Mouse (Mus musculus): ENCODE results near the gene Eef2k. TPM values are rescaled to one million over a fixed set of nuclear protein-coding genes. Genes with fewer than 3 reads are reported as not detected.
"Not testable (repeated sequence)": the region's sequence is repeated elsewhere in the genome, so short reads cannot be mapped to it uniquely, and the experiment has no call there.

Gene Eef2k
- polyA plus RNA-seq, 1 experiment, result 13.9 TPM

DNA sequence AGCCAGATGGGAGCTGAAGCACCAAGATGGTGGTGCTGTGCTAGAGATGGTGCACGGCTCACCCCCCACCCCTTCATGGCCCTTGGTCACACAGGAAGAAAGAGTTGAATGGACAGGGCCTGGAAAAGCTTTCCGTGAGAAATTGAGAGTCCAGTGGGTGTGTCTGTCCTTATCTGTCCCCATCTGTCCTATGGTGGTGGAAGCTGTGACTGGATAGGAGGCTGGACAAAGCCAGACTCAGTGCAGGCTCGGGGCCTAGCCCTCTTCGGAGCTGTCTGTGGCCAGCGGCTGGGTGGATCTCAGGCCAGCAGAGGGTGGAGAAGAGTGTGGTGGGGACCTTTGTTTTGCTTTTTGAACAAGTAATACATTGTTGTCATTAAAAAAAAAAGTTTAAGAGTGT is 50.5 kb downstream of the Eef2k start:
- TF ChIP-seq POLR2A (IDR thresholded peaks at IDR 0.05; ENCODE audit: borderline replicate concordance, extremely low read depth, low read depth, low read length) (no peak), CTCF (IDR thresholded peaks at IDR 0.05; ENCODE audit: insufficient read depth, low read length) (no peak)
- 62% methylated on average over 5 of the region's 5 CpGs for WGBS
- no peak for DNase-seq
- Histone ChIP-seq H3K4me1 (ENCODE audit: control insufficient read depth, insufficient read depth, low read length) (no peaks in the 10 kb centered on the region), H3K4me3 (replicated peaks; ENCODE audit: extremely low read depth, low read depth, low read length) (no peak overlapping the region)

DNA sequence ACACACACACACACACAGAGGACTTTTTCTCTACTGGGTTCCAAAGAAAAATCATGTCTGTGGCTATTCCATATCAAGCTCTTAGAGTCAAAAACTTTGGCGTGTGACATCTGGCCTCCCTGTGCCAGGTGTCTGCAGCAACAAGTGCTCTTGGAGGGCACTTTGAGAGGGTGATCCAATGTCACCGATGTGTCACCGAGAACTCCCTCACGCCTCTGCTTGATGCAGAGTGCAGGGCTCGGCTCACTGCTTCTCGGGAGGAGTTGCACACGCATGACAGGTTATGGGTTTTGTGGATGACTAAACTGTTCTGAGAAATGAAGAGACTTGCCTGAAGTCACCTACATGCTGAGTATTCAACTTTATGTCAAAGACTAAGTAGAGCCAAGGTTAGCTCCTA is 54.4 kb downstream of the Eef2k start:
- Histone ChIP-seq H3K4me3 (replicated peaks; ENCODE audit: extremely low read depth, low read depth, low read length) (no peak overlapping the region), H3K4me1 (ENCODE audit: control insufficient read depth, insufficient read depth, low read length) (no peaks in the 10 kb centered on the region)
- 81% methylated on average over 7 of the region's 7 CpGs for WGBS
- TF ChIP-seq CTCF (IDR thresholded peaks at IDR 0.05; ENCODE audit: insufficient read depth, low read length), result no peak
- TF ChIP-seq POLR2A (IDR thresholded peaks at IDR 0.05; ENCODE audit: borderline replicate concordance, extremely low read depth, low read depth, low read length), result no peak
- DNase-seq, result no peak

DNA sequence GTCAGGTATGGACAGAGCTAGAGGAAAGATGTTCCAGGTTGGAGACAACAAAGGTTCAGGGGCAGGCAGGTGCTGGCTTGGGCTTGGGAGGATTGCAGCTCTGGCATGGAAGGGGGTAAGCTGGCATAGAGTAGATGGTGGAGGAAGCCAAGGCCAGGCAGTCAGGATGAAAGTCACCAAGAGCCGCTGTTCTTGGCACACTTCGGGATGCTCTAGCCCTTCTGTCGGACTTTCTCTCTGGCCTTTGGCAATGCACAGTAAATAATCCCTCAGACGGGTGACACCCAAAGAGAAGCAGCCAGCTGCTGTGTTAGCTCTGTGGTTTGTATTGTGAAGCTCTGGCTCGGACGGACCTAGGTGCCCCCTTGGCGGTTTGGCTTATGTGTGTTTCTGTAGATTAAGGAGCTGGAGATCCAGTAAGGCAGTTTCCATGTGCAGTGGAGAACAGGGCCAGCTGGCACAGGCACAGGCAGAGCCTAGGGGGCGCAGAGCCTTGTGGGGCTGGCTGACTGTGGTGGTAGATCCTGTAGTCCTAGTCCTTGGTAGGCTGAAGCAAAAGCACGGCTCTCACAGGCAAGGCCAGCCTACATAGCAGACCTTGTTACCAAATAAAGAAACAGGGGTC is 55.2 kb downstream of the Eef2k start:
- TF ChIP-seq CTCF (IDR thresholded peaks at IDR 0.05; ENCODE audit: insufficient read depth, low read length), result no peak
- 80% methylated on average over 9 of the region's 9 CpGs for WGBS
- DNase-seq, result no peak
- Histone ChIP-seq H3K4me1 (ENCODE audit: control insufficient read depth, insufficient read depth, low read length) (no peaks in the 10 kb centered on the region), H3K4me3 (replicated peaks; ENCODE audit: extremely low read depth, low read depth, low read length) (no peak overlapping the region)

DNA sequence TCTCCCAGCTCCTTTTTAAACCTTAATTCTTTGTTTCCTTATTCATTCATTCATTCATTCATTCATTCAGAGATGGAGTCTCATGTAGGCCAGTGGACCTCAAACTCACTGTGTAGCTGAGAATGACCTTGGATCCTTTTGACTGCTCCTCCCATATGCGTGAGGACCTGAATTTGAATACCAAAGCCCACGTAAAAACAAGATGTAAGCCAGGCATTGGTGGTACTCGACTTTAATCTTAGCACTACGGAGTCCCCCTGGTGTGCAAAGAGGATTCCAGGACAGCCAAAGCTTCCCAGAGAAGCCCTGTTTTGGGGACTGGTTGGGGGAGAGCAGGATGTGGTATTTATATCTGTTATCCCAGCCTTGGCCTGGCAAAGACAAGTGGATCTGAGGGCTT is 57.6 kb downstream of the Eef2k start:
- WGBS, result 75% methylated on average over 4 of the region's 4 CpGs
- Histone ChIP-seq H3K4me3 (replicated peaks; ENCODE audit: extremely low read depth, low read depth, low read length) (no peak overlapping the region), H3K4me1 (ENCODE audit: control insufficient read depth, insufficient read depth, low read length) (no peaks in the 10 kb centered on the region)
- DNase-seq, result no peak
- no peak for TF ChIP-seq CTCF (IDR thresholded peaks at IDR 0.05; ENCODE audit: insufficient read depth, low read length)
- no peak for TF ChIP-seq POLR2A (IDR thresholded peaks at IDR 0.05; ENCODE audit: borderline replicate concordance, extremely low read depth, low read depth, low read length)

DNA sequence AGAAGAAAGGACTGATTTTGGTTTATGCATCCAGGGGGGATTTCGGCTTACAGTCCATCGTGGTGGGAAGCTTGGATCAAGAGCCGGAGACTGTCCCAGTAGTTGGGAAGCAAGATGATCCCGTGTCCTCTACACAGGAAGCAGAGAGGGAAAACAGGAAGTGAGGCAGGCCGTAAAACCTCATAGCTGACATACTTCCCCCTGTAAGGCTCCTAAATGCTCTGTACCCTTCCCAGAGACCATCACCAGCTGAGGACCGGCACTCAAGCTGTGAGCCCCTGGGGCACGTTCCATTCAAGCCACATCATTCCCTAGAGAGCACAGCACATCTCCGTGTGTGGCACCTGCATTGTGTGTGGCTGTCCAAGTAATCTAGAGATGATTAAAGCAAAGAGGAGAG is 59.1 kb downstream of the Eef2k start:
- Histone ChIP-seq H3K4me3 (replicated peaks; ENCODE audit: extremely low read depth, low read depth, low read length) (no peak overlapping the region), H3K4me1 (ENCODE audit: control insufficient read depth, insufficient read depth, low read length) (no peaks in the 10 kb centered on the region)
- no peak for DNase-seq
- WGBS, result 45% methylated on average over 8 of the region's 8 CpGs
- no peak for TF ChIP-seq CTCF (IDR thresholded peaks at IDR 0.05; ENCODE audit: insufficient read depth, low read length)
- no peak for TF ChIP-seq POLR2A (IDR thresholded peaks at IDR 0.05; ENCODE audit: borderline replicate concordance, extremely low read depth, low read depth, low read length)

DNA sequence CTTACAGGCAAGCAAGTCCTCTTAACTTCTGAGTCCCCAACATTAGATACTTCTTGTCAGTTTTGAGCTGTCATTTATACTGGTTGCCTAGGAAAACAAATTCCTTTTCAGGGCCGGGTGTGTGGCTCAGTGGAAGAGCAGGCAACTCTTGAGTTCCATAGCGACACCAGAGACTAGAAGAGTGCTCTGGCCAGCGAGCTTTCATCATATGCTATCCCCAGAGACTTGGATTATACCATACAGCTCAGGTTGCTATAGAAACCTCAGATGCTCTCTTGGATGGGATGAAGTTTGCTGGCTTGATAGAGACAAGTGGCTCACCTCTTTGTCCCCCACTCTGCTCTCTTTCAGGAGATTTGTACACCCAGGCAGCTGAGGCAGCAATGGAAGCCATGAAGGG is 60.3 kb downstream of the Eef2k start:
- TF ChIP-seq POLR2A (IDR thresholded peaks at IDR 0.05; ENCODE audit: borderline replicate concordance, extremely low read depth, low read depth, low read length) (no peak), CTCF (IDR thresholded peaks at IDR 0.05; ENCODE audit: insufficient read depth, low read length) (no peak)
- WGBS, result 66% methylated on average over 3 of the region's 3 CpGs
- Histone ChIP-seq H3K4me3 (replicated peaks; ENCODE audit: extremely low read depth, low read depth, low read length) (no peak overlapping the region), H3K4me1 (ENCODE audit: control insufficient read depth, insufficient read depth, low read length) (no peaks in the 10 kb centered on the region)
- no peak for DNase-seq

DNA sequence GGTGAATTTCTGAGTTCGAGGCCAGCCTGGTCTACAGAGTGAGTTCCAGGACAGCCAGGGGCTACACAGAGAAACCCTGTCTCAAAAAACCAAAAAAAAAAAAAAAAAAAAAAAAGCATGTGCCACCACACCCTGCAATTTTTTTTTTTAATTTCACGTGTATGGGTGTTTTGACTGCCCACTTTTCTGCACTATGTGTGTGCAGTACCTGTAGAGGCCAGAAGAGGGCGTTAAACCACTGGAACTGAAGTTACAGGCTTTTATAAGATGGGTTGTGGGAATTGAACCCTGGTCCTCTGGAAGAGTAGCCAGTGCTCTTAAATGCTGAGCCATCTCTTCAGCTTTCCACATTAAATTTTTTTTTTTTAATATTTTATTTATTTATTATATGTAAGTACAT is 67.5 kb downstream of the Eef2k start:
- H3K4me3 ChIP-seq (replicated peaks; ENCODE audit: extremely low read depth, low read depth, low read length); H3K4me1 ChIP-seq (ENCODE audit: control insufficient read depth, insufficient read depth, low read length); DNase-seq: not testable (repeated sequence)
- 70% methylated on average over 3 of the region's 3 CpGs for WGBS

DNA sequence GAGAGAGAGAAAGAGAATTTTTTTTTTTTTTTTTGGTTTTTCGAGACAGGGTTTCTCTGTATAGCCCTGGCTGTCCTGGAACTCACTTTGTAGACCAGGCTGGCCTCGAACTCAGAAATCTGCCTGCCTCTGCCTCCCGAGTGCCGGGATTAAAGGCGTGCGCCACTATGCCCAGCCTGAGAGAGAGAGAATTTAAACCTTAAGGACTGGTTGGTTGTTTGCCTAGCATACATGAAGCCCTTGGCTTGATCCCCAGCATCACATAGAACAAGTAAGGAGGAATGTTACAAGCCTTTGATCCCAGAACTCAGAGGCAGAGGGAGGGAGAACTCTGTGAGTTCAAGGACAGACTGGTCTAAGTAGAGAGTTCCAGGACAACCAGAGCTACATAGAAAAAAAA is 68.6 kb downstream of the Eef2k start:
- not testable (repeated sequence) for H3K4me1 ChIP-seq (ENCODE audit: control insufficient read depth, insufficient read depth, low read length); H3K4me3 ChIP-seq (replicated peaks; ENCODE audit: extremely low read depth, low read depth, low read length); DNase-seq
- WGBS, result 85% methylated on average over 6 of the region's 6 CpGs

DNA sequence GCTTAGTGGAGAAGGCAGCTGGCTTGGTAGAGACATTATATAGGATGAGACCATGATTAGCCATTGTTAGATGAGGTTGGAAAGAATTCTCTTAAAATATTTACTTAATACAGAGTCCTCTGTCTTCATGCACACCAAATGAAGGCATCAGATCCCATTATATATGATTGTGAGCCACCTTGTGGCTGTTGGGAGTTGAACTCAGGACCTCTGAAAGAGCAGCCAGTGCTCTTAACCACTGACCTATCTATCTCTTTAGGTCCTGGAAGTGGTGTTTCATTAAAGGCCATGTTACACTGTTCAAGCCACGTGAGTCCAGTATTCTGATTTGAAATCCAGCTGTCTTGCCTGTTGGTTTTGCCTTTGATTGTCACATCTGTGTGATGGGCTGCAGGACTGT is 70.7 kb downstream of the Eef2k start:
- DNase-seq, result no peak
- Histone ChIP-seq H3K4me3 (replicated peaks; ENCODE audit: extremely low read depth, low read depth, low read length) (no peak overlapping the region), H3K4me1 (ENCODE audit: control insufficient read depth, insufficient read depth, low read length) (no peaks in the 10 kb centered on the region; the same call in 1 of the 2 replicates)
- TF ChIP-seq CTCF (IDR thresholded peaks at IDR 0.05; ENCODE audit: insufficient read depth, low read length) (no peak), POLR2A (IDR thresholded peaks at IDR 0.05; ENCODE audit: borderline replicate concordance, extremely low read depth, low read depth, low read length) (no peak)
- 33% methylated on average over 1 of the region's 1 CpGs for WGBS

DNA sequence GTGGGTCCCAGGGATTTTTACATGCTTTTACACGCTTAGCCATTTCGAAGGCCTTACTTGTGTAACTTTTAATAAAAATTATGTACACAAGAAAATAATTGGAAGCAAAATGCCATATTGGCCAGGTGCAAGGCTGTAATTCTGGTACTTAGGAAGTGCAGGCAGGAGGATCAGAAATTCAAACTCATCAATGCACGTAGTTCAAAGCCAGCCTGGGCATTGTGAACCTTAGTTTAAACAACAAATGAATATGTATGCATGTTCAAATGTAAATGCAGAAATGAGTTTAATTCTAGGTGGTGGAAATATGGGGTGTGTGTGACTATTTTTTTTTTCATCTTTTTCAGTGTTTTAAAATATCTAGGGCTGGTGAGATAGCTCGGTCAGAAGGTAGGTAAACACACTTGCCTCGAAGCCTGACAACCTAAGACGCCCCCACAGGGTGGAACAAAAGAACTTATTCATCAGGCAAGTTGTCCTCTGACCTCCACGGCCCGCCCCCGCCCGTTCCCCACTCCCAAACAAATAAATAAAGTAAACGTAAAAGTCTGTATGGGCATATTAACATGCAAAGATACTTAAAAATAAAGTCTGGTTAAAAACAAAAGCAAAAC is 73.7 kb downstream of the Eef2k start:
- no peaks in the 10 kb centered on the region; the same call in 1 of the 2 replicates for H3K4me1 ChIP-seq (ENCODE audit: control insufficient read depth, insufficient read depth, low read length)
- no peak for TF ChIP-seq CTCF (IDR thresholded peaks at IDR 0.05; ENCODE audit: insufficient read depth, low read length)
- 39% methylated on average over 11 of the region's 11 CpGs for WGBS
- no peak overlapping the region for H3K4me3 ChIP-seq (replicated peaks; ENCODE audit: extremely low read depth, low read depth, low read length)
- DNase-seq, result no peak

DNA sequence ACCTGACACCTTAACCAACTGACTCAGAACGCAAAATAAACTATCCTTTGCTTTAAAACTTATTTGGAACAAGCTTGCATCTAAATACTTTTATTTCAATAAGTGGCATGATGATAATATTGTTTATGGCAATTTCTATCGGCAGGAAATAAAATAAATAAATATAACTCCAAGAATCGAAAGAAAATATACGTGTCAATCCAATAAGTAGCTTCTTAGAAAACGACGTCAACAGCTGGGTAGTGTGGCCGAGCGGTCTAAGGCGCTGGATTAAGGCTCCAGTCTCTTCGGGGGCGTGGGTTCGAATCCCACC is 74.6 kb downstream of the Eef2k start:
- no peak for TF ChIP-seq POLR2A (IDR thresholded peaks at IDR 0.05; ENCODE audit: borderline replicate concordance, extremely low read depth, low read depth, low read length)
- TF ChIP-seq CTCF (IDR thresholded peaks at IDR 0.05; ENCODE audit: insufficient read depth, low read length), result no peak
- WGBS, result 2% methylated on average over 12 of the region's 12 CpGs
- DNase-seq, result no peak
- H3K4me3 ChIP-seq (replicated peaks; ENCODE audit: extremely low read depth, low read depth, low read length), result peak overlapping the region; percentile 80
- no peaks in the 10 kb centered on the region; the same call in 1 of the 2 replicates for H3K4me1 ChIP-seq (ENCODE audit: control insufficient read depth, insufficient read depth, low read length)
